Mouse (Mus musculus): Measurements from ENCODE around the gene Dcun1d1.

Dcun1d1 gene

DNA sequence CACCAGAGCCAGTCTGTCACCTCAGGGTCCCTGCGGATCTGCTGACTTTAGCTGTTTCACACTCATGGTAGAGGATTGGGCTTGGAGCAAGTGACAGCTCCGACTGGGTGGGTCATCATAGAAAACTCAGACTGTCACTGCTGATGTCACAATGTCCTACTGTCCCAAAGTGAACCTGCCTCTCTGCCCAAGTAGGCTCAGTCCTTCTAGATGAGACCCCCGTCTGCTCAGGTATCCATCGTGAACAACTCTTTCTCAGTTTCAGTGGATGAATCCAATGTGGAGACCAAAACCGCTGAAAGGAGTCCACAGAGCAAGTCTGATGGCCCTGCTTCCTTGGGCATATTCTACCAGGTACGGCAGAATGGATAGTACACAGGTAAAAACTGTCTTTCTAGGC is at the start of gene Dcun1d1:
Gene Dcun1d1, minus strand, starts transcription at position 101 of the 400 bp plus-strand sequence.
- in situ Hi-C loops (cut with MboI, MseI), result no loop called here

DNA sequence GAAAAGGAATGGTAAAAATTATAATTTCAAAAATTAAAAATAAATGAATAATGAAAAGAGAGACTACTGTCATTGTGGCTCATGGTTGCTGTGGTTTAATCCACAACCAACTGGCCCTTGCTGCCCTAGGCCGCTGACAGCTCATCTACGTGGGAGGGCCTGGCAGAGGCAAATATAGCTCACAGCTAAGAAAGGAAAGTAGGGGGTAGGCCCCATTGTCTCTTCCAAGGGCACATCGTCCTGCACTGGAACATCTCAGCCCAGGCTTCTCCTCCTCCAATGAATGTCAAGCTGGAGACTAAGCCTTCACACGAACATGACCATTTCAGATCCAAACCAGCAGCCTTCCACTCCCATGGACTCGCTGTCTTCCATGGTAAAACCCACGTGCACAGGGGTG is 49.0 kb upstream of the Dcun1d1 start:
- in situ Hi-C loops (cut with MboI, MseI), result no loop called here

DNA sequence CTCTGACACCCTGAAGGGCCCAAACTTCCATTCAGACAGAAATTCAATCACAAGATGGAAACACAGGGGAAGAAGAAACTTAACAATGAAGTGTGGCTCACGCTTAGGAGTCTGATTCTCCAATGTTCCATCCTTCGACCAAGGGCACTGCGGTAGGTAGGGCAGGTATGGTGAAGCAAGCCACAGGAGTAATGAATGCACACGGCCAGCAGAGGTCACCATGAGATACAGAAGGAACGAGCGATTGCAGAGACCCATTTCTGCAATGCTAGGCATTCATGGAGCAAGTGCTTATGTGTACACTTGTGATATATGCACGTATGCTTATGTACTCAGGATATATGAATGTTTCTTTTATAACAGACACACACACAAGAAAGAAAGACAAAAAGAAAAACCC is 36.3 kb upstream of the Dcun1d1 start:
- in situ Hi-C loops (cut with MboI, MseI), result loop anchor here (5.0 to 10.0 kb wide), 2 partner anchors 279 to 286 kb away; no protein-coding TSS in a partner anchor

DNA sequence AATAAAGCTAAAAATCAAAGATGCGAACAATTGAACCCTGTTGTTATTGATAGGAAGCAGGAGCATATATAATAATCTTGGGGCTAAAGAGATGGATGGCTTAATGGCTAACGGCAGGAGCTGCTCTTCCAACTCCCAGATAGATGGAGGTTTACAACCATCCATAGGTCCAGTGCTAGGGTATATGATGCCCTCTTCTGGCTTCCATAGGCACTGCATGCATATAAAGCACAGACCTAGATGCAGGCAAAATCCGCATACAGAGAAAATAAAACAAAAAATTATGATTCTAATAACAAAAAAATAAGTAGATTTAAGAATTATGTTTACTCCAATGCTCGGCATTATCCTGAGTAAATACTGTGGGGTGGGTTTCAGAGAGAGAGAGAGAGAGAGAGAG is 35.7 kb upstream of the Dcun1d1 start:
- in situ Hi-C loops (cut with MboI, MseI), result loop anchor here (5.0 to 10.0 kb wide), 2 partner anchors 278 to 286 kb away; no protein-coding TSS in a partner anchor

DNA sequence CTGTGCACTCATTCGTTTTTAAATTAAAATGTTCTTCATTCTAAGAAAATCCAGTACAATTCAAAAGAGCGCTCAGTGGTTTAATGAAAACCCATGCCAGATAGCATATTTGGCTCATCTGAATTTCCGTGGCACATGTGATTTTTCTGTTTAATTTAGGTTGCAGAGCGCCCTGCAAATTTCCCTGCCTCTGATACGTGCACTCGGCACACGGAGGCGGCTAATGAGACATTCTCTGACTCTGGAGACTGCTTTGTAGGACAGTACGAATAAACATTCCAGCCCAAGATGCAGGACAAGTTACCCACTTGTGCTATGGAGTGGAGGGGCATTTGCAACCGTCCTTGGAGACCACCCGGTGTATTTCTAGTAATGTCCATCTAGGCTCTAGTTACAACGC is 33.9 kb upstream of the Dcun1d1 start:
- in situ Hi-C loops (cut with MboI, MseI), result loop anchor here (5.0 to 10.0 kb wide), 2 partner anchors 276 to 284 kb away; no protein-coding TSS in a partner anchor

DNA sequence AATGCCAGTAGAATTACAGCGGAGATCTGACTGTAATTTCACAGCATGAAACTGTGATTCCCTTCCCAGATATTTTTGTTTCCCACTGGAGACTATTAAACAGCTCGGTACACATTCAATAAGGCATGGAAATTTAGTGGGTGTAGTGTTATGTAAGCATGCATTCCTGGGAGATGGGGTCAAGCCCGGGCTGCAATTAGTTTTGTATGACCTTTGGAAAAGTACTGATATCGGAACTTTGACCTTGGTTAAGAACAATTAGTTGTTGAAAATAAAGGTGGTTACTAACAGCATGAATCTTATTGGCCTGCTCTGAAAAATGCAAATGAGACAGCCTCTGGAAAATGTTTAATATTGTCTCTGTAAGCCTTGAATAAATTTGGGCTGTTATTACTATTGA is 33.2 kb upstream of the Dcun1d1 start:
- in situ Hi-C loops (cut with MboI, MseI), result loop anchor here (5.0 to 10.0 kb wide), 2 partner anchors 276 to 283 kb away; no protein-coding TSS in a partner anchor

DNA sequence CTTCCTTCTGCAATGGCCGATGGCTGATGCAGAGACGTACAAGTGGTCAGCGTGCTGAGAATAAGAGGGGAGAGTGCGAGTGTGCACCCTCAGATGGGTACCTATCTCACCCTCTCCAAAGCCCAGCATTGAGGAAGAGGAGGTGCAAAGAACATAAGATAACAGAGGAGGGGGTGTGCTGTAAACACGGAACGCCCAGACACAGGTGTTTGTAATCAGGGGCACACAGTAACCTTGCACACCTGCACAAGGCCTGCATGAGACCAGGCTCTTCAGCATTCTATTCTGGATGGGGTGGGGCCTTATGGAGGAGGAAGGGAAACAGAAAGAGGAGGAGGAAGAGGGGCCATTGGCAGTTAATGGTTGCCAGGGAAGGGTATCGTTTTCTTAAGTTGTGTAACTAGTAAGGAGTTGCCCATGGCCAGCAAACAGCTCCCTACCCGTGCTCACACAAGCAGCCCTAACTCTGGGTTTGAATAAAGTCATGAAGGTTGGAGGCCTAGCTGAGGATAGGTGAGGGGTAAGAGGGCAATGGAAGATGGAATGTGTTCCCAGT is 30.2 kb upstream of the Dcun1d1 start:
- in situ Hi-C loops (cut with MboI, MseI), result no loop called here

DNA sequence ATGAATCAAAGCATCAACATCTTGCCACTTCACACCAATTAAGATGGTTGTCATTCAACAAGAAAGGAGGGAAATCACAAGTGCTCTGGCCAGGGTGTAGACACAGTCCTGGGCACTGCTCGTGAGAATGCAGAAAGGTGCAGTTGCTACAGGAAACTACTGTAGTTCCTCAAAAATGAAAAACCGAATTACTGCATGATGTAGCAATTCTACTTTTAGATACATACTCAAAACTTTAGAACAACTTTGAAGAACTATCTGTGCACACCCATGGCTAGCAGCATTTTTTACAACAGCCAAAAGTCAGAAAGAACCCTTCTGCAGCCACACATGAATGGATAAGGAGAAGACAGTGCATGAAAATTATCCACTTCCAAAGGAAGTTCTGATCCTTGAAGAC is 29.2 kb upstream of the Dcun1d1 start:
- in situ Hi-C loops (cut with MboI, MseI), result no loop called here

DNA sequence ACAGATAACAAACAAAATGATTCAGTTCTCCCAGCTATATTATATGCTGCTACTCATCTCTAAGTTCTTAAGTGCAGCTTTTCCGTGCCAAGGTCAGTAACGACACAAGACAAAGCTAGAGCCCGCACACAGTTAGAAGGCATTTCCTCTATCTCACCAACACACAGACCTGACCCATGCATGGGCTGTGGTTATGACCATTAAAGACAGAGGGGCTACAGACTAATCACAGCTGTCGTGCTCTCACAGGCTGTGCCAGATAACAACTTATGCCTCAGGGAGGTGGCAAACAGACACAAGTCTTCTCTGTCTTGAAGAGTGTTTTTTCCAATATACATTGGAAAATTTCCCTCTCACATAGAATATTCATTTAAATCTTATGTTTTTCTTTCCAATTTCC is 27.7 kb upstream of the Dcun1d1 start:
- in situ Hi-C loops (cut with MboI, MseI), result no loop called here

DNA sequence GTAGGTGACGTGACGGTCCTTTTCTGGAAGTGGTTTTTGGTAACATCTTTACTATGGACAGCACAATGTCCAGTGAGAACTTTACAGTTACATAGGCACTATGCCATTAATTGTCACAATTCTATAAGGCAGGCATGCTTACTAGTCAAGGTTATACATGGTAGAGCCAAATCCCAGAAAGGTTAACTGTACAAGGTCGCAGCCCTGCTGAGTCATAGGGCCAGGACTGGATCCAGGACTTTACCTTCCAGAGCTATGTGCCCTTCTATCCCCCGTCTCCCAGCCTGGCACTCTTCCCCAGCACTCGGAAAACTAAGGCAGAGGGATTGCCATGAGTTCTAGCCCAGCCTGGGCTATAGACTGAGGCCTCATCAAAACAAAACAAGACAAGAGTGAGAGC is 26.7 kb upstream of the Dcun1d1 start:
- in situ Hi-C loops (cut with MboI, MseI), result no loop called here

DNA sequence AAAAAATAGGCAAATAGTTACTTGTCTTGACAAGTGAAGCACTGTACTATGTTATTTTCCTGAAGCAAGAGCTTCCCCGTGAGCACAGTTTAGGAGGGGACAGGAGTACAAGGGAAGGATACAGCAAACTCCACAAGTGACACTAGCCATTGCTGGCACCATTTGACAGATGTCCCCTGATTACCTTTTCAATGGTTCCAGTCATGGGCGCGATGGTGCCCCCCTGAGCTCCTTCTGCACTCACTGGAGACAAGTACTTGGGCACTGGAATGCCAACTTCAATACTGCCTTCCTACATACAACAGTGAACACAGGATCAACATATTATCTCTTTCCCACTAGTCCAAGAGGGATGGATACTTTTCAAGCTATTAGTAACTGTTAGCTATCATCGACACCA is 26.2 kb upstream of the Dcun1d1 start:
- in situ Hi-C loops (cut with MboI, MseI), result no loop called here

DNA sequence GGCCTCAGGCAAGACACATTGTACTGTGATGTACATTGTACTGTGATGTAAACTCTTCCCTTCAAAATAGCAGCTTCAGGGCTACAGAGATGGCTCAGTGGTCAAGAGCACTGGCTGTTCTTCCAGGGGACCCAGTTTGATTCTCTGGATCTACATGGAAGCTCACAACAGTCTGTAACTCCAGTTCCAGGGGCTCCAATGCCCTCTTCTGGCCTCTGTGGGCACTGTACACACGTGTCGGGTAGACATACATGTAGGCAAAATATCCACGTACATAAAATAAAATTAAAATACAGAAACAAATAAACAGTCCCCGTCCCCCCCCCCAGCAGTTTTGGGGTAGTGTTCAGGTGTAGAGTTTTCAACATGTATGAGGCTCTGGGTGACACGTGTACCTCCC is 25.7 kb upstream of the Dcun1d1 start:
- in situ Hi-C loops (cut with MboI, MseI), result no loop called here

DNA sequence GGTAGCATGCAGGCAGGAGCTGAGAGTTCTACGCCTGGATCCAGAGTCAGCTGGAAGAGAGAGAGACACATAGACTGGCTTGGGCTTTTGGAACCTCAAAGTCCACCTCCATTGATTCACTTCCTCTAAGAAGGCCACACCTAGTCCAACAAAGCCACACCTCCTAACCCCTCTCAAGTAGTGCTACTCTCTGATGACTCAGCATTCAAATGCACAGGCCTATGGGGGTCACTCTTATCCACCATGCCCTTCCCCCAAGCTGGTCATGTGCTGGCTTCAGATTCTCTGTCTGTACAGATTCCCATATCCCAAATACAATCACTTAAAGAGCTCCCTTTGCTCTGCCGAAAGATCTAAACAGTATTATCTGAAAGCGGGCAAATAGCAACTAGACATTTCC is 20.0 kb upstream of the Dcun1d1 start:
- in situ Hi-C loops (cut with MboI, MseI), result loop anchor here in 1 of 2 experiments (10.0 kb wide), 1 partner anchor 262 kb away; no protein-coding TSS in a partner anchor

DNA sequence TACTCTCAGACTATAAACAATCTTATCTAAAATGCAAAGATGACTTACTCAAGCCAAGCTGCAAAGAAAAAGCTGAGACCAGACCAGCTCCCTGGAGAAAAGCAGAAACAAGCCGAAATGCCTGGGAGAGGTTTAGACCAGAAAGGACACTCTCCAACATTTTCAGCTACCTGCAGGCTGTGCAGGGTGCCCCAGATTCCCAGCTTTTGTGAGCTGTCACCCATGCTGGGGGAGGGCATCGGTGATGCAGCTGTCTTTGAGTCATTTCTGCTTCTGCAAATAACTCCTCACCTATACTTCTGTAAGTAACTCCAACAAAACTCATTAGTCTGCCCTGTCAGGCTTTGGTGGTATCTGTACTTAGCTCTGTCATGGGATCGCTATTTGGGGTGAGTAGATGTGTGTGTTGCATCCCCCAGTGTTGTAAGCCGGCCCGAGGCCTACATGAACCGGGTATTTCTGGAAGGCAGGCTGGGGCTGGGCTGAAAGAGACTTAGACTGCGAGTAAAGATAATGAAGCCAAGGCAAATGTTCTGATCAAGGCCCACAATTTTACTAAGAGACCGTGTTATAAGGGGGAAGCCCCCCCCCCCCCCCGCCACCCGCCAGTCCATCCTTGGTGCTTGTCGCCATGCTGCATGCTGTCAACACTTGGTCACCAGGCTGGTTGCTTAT is 17.8 kb upstream of the Dcun1d1 start:
- in situ Hi-C loops (cut with MboI, MseI), result loop anchor here in 1 of 2 experiments (10.0 kb wide), 1 partner anchor 260 kb away; no protein-coding TSS in a partner anchor

DNA sequence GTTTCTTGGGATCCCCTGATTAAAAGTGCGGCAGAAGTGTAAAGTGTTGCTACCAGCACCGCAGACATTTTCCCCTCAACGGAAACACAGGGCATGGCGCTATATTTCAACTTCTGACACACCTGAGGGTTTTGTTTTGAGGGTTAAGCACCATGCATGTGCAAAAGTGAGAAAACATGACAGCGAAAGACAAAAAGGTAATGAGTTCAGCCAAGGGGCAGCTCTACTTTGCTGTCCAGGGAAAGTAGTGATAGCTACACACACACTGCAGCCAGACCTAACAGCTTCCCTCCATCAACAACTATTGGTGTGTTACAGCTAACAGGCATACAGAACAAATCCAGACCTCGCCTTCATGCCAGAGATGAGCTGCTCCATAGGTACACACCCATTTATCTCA is 16.6 kb upstream of the Dcun1d1 start:
- in situ Hi-C loops (cut with MboI, MseI), result loop anchor here in 1 of 2 experiments (10.0 kb wide), 1 partner anchor 259 kb away; no protein-coding TSS in a partner anchor

DNA sequence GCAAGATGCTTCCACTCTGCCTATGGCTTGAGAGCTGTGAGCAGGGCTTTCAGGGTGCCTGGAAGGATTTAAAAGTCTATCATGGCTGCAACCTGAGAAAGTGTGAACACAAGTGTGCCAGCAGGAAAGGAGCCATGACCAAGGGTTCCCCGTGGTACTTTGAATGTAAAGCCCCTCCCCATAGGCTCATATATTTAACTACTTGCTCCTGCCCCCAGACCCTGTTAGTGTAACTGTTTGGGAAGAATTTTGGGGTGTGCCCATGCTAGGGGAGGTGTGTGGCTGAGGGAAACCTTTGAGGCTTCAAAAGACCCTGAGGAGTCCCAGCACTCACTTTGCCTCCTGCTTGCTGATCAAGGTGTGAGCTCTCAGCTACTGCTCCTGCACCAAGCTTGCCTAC is 15.9 kb upstream of the Dcun1d1 start:
- in situ Hi-C loops (cut with MboI, MseI), result loop anchor here in 1 of 2 experiments (10.0 kb wide), 1 partner anchor 258 kb away; no protein-coding TSS in a partner anchor

DNA sequence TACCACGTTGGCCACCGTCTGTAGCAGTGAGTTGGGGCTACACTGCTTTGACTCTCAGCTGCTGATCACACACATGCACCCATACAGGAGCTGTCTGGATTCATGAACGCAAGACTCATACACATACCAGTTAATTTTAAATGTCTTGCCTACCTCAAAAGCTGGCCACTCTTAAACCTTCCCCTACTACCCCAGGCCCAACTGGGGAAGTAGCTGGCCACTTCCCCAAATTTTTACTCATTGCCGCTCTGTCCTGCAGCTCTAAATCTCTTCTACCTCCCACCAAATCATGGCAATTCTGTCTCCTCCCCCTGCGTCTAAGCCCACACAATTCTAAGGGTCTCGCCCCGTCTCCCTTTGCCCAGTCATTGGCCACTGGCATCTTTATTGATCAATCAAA is 11.0 kb upstream of the Dcun1d1 start:
- in situ Hi-C loops (cut with MboI, MseI), result no loop called here

DNA sequence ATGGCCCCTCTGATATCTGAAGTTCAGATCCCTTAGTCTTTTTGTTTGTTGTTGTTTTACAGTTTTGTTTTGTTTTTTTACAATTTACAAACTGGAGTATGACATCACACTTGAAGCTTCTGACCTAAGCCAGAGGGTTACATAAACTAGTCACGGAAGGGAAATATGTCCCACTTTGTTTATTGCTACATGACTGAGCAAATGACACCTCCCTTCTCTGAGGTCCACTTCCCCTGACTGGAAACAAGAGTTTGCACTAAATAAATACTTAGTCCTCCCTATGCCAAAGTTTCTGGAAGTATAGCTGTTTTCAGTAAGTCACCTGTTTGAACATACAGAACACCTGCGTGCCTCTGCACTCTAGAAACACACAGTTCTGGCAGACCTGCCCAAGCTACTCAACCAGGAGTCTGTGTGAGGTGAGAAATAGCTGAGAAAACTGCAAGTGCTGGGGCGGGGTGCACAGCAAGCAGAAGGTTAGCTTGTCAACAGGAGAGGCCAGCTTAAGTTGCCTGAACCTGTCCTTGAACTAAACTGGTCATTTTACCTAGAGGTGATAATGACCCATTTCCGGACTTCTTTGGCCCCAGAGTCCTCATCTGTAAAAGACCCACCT is 3.4 kb upstream of the Dcun1d1 start:
- in situ Hi-C loops (cut with MboI, MseI), result loop anchor here in 1 of 2 experiments (5.0 kb wide), 1 partner anchor 52 kb away; no protein-coding TSS in a partner anchor

DNA sequence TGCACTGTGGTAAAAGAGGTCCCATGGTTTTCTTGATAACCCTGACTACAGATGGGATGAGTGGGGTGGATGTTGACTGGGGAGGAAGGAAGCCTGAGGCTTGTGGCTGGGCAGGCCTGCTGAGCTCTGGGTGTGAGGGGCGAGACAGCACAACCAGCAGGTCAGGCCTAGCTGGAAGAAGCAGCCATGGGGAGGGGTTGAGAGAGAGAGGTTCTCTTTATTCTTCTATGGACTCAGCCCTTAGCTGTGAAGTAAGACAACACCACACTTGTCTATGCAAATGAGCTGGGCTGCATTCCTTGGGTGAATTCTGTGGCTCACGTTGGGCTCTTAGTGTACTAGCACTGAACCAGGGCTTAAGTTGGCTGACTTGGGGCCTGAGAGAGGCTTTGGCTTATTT is 2.8 kb upstream of the Dcun1d1 start:
- in situ Hi-C loops (cut with MboI, MseI), result loop anchor here in 1 of 2 experiments (5.0 kb wide), 1 partner anchor 52 kb away; no protein-coding TSS in a partner anchor

DNA sequence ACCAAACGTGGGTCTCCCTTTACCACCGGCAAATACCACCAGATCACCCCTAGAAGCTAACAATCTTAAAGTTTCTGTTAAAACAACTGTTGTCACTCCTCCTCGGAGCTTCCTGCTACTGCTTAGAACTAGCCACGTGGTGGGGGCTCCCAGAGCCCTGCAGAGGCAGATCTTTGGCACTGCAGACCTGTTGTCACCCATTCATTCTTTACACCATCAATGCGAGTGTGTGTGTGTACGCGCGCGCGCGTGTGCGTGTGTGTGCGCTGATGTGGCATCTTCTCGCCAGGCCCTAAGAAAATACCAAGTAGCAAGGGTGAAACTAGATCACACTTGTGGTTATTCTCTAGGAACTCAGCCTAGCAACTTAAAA is 3.9 kb downstream of the Dcun1d1 start:
- in situ Hi-C loops (cut with MboI, MseI), result no loop called here

DNA sequence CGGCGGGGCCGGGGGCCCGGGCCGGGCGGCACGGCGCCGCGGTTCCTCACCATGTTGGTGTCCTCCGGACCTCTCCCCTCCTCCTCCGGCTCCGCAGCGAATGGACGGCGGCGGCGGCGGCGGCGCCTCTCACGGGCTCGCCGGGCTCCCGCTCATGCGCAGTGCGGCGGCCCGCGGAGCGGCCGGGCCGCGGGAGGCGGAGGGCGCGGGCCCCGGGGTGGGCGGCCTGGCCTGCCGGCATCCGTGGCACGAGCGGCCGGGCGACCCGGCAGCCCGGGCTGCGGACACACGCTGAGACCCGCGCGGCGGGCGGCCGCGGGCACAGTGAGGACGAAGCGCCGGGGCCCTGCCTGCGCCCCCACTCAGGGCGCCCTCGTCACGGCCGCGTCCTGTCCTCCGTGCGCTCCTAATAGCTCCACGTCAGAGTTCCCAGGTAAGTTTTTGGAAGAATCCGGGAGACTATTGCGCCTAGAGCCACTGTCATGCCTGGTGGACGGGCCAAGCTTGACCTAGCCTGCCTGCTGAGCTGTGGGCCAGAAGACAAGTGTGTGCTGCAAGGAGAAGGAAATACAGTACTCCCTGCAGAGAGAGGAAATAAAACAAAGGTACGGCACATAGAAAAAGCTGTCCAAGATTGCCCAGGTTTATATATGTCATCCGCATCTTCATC is 4.4 kb downstream of the Dcun1d1 start:
- in situ Hi-C loops (cut with MboI, MseI), result no loop called here
